Mouse (Mus musculus) kidney, embryonic 16.5 days (tissue): Measurements from ENCODE around the gene Efcab7. TPM values are rescaled to one million over a fixed set of nuclear protein-coding genes. Genes with fewer than 3 reads are reported as not detected.

Experiments
- ATAC-seq: fragments of 200-750 bp; cut with Nextera tagmentation; 2 replicates; pipeline ENCODE4 v1.8.0; 2017; ENCODE audit warnings: moderate TSS enrichment; ENCODE audit not compliant: low FRiP score, low TSS enrichment
- H3K27ac ChIP-seq: fragments of 300-500 bp; sonication (generic); 2 replicates; pipeline ENCODE4 v1.5.1; 2014; ENCODE audit warnings: low read length
- H3K27me3 ChIP-seq: fragments of 300-500 bp; sonication (generic); 2 replicates; pipeline ENCODE4 v1.6.1; 2014; ENCODE audit warnings: low read length, control low read depth, mixed read lengths; ENCODE audit not compliant: insufficient read depth
- H3K36me3 ChIP-seq: fragments of 300-500 bp; sonication (generic); 2 replicates; pipeline ENCODE4 v1.6.1; 2014; ENCODE audit warnings: low read length, control low read depth, mixed read lengths; ENCODE audit not compliant: insufficient read depth
- H3K4me1 ChIP-seq: fragments of 300-500 bp; sonication (generic); 2 replicates; pipeline ENCODE4 v1.6.1; 2014; ENCODE audit warnings: low read length, control low read depth, mixed read lengths; ENCODE audit not compliant: insufficient read depth
- H3K4me2 ChIP-seq: fragments of 300-500 bp; sonication (generic); replicated peaks from 2 replicates; pipeline ENCODE4 v1.6.1; 2014; ENCODE audit warnings: low read depth, low read length
- H3K4me3 ChIP-seq: fragments of 300-500 bp; sonication (generic); 2 replicates; pipeline ENCODE4 v1.5.1; 2014; ENCODE audit warnings: mild to moderate bottlenecking, low read length
- H3K9ac ChIP-seq: fragments of 300-500 bp; sonication (generic); replicated peaks from 2 replicates; pipeline ENCODE4 v1.6.1; 2014; ENCODE audit warnings: low read length
- H3K9me3 ChIP-seq: fragments of 300-500 bp; sonication (generic); 2 replicates; pipeline ENCODE4 v1.6.1; 2016; ENCODE audit warnings: low read length, control low read depth
- WGBS: fragments of 180-500 bp; shearing (Covaris S2); extraction: QIAGEN DNeasy Blood & Tissue Kit; methylation state at CpG from one replicate; pipeline ENCODE4 v1.1.7; 2014; 5-methylcytosine and 5-hydroxymethylcytosine counted together
- polyA plus RNA-seq: library from polyadenylated mRNA; unstranded; fragments of >200 nt; fragmentation: Nextera tagmentation; extraction: Ambion mirVana; gene quantifications from 2 replicates; pipeline ENCODE4 v1.2.1, GENCODE M21; 2015

Efcab7 gene
- 20.5 and 21.4 TPM in 2 replicates for polyA plus RNA-seq

- no peaks in the 10 kb centered on the region for H3K9me3 ChIP-seq
- H3K27ac ChIP-seq = peak within 1 kb of the TSS; percentile 85
- ATAC-seq = peak; percentile 93
- peak within 1 kb of the TSS; percentile 61 for H3K4me3 ChIP-seq
- peak within 1 kb of the TSS; percentile 74 for H3K4me2 ChIP-seq
- peaks cover 3% of the 10 kb centered on the region; the same call in 1 of the 2 replicates for H3K36me3 ChIP-seq
- H3K9ac ChIP-seq = peak within 1 kb of the TSS; percentile 78
- H3K27me3 ChIP-seq = no peaks in the 10 kb centered on the region
- peaks cover 11% of the 10 kb centered on the region for H3K4me1 ChIP-seq
- under 1% methylated on average over 48 of the region's 48 CpGs for WGBS
Observed at GRCm38 (mm10) chr4:99829094-99830073, at the start of gene Efcab7. Gene Efcab7, plus strand, starts transcription at chr4:99829198.

GRCm38 (mm10) chr4:99792365-99792764 is 36.6 kb upstream of the Efcab7 start:
- Histone ChIP-seq H3K4me1 (no peaks in the 10 kb centered on the region), H3K9ac (no peak overlapping the region), H3K36me3 (0 out of 2 replicates have a peak, but pooled peaks cover 3% of the 10 kb centered on the region), H3K27me3 (no peaks in the 10 kb centered on the region), H3K4me3 (no peak overlapping the region), H3K9me3 (no peaks in the 10 kb centered on the region), H3K27ac (no peak overlapping the region), H3K4me2 (no peak overlapping the region)
- 85% methylated on average over 6 of the region's 6 CpGs for WGBS
- ATAC-seq = no peak

DNA sequence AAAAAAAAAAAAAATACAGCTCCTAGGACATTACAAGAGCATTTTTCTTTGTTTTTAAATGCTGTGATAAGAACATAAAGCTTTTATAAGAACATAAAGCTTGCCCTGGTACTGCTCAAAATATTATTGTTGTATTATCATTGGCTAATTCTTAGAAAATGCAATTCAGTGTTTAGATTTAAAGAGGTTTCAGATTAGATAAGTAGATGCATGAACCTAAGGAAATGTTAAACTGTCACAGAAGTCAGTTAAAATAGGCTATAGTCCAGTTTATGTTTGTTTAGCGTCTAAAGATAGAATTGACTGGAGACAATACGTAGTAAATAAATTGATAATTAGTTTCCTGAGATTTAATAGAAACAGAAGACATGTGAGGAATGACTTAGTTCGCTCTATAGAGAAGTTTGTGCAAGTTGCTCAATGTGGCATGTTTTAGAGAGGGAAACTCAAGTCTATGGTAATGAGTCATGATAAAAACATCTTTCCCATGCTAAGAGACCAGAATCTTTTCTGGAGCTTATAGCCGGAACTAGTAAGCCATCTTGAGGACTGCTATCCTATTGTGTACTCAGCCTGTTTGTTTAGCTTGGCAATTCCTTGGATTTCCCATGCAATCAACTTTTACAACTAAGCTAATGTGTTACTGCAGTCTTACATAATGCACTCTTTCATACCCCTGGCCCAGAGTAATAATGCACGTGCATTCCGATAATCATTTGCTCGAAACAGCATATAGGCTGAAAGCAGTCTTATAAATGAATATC is 12.1 kb upstream of the Efcab7 start:
- Histone ChIP-seq H3K9ac (no peak overlapping the region), H3K4me3 (no peak overlapping the region), H3K4me2 (no peak overlapping the region), H3K36me3 (no peaks in the 10 kb centered on the region), H3K4me1 (no peaks in the 10 kb centered on the region), H3K27ac (no peak overlapping the region), H3K27me3 (no peaks in the 10 kb centered on the region), H3K9me3 (no peaks in the 10 kb centered on the region)
- 76% methylated on average over 7 of the region's 7 CpGs for WGBS
- ATAC-seq = no peak

DNA sequence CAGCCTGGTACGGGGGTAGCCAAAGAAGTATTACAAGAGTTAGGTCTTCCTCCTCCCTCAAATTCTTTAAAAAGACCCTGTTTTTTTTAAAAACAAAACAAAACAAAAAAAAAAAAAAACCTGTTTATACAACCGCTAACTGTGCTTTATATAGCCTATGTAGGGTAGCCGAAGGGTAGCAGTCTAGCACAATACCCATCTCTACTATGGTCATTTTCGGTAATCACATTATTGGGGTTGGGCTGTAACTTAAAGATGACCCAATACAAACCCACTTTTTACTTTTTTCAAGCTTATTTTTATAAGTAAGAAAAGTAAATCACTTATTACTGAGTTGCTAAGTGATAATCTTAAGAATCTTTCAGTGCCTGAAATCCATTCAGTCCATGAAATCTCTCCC is 661 bp upstream of the Efcab7 start:
- peak overlapping the region; percentile 61; the same call in 1 of the 2 replicates for H3K4me3 ChIP-seq
- no peaks in the 10 kb centered on the region for H3K9me3 ChIP-seq
- peak overlapping the region; percentile 74 for H3K4me2 ChIP-seq
- H3K27me3 ChIP-seq = no peaks in the 10 kb centered on the region
- H3K27ac ChIP-seq = no peak overlapping the region
- H3K36me3 ChIP-seq = peaks cover 3% of the 10 kb centered on the region; the same call in 1 of the 2 replicates
- WGBS = 50% methylated on average over 4 of the region's 4 CpGs
- no peak for ATAC-seq
- H3K4me1 ChIP-seq = peaks cover 11% of the 10 kb centered on the region
- H3K9ac ChIP-seq = no peak overlapping the region

GRCm38 (mm10) chr4:99828739-99829093 is 282 bp upstream of the Efcab7 start:
- Histone ChIP-seq H3K27ac (no peak overlapping the region), H3K4me2 (peak overlapping the region; percentile 74), H3K27me3 (no peaks in the 10 kb centered on the region), H3K36me3 (peaks cover 3% of the 10 kb centered on the region; the same call in 1 of the 2 replicates), H3K9me3 (no peaks in the 10 kb centered on the region), H3K9ac (peak overlapping the region; percentile 78), H3K4me1 (peaks cover 11% of the 10 kb centered on the region), H3K4me3 (peak overlapping the region; percentile 61)
- 0% methylated on average over 7 of the region's 7 CpGs for WGBS
- no peak for ATAC-seq

DNA sequence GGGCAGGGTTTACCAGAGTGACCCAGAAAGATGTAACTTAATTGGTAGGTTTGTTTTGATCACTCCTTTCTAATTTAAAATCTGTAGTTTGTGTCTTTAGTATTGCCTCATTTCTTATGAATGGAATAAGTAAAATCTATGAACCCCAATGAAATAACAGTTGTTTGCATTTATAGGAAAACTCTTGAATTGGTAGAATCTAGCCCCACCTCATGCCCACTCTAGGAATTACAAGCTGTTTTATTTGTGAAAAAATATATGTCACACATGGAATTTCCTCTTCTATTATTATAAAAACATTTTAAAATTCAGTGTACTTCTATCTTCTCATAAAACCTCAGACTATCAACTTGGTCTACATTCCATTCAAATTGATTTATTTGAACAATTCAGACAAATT is 52.9 kb downstream of the Efcab7 start:
- no peak for ATAC-seq
- no peak overlapping the region for H3K27ac ChIP-seq
- H3K27me3 ChIP-seq = no peaks in the 10 kb centered on the region
- H3K9me3 ChIP-seq = no peaks in the 10 kb centered on the region
- no peak overlapping the region for H3K9ac ChIP-seq
- no peaks in the 10 kb centered on the region for H3K4me1 ChIP-seq
- no peak overlapping the region for H3K4me3 ChIP-seq
- no peak overlapping the region for H3K4me2 ChIP-seq
- no peaks in the 10 kb centered on the region for H3K36me3 ChIP-seq

- no peak overlapping the region for H3K9ac ChIP-seq
- H3K27me3 ChIP-seq = no peaks in the 10 kb centered on the region
- H3K4me1 ChIP-seq = no peaks in the 10 kb centered on the region
- no peak overlapping the region for H3K4me2 ChIP-seq
- no peak for ATAC-seq
- H3K9me3 ChIP-seq = no peaks in the 10 kb centered on the region
- H3K4me3 ChIP-seq = no peak overlapping the region
- no peaks in the 10 kb centered on the region for H3K36me3 ChIP-seq
- H3K27ac ChIP-seq = no peak overlapping the region
Observed at GRCm38 (mm10) chr4:99882405-99882804, 53.4 kb downstream of the Efcab7 start.

DNA sequence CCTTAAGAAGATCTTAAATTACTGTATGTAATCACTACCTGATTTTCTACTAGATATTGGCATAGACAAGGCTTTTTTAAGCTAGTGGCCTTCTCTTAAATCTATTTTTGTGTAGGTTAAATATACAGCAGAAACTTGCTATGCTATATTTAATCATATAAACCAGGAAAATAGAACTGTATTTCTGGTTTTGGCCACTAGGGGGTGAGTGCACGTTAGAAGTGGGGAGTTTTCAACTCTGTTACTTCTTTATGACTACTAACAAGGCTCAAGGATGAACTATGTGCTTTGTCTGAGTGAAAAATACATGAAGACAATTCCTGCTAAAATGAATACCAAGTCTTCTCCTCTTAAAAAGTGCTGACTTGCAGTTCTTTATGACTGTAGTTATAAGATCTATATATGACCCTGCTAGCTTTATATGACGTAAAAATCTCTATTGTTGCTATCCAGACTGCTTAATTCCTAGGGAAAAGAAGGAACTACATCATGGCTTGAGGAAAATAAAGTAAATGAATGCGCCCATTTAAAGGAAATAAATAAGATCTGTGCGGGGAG is 85.0 kb downstream of the Efcab7 start:
- no peak for ATAC-seq
- Histone ChIP-seq H3K4me2 (no peak overlapping the region), H3K4me3 (no peak overlapping the region), H3K27ac (no peak overlapping the region), H3K27me3 (no peaks in the 10 kb centered on the region), H3K9ac (no peak overlapping the region), H3K36me3 (no peaks in the 10 kb centered on the region), H3K4me1 (no peaks in the 10 kb centered on the region), H3K9me3 (no peaks in the 10 kb centered on the region)
- WGBS = 70% methylated on average over 4 of the region's 4 CpGs

DNA sequence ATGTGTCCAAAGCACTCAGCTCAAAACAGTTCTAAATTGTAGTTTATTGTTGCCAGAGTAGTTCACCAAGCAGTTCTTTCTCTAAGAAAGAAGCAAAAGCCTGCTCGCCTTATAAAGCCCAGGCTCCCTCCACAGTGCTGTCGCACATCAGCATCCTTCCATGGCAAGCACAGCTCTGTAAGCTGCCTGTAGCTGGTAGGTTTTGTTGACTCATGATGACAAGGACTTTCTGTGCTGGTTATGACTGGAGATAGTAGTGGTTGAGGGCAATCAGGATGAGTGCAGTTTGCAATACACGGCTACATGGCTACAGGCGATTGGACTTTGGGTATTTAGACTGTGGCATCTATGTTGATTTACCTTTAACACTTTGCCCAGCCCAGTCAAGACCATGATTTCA is 97.4 kb downstream of the Efcab7 start:
- Histone ChIP-seq H3K9me3 (no peaks in the 10 kb centered on the region), H3K27ac (no peak overlapping the region), H3K4me1 (peaks cover 15% of the 10 kb centered on the region), H3K27me3 (no peaks in the 10 kb centered on the region), H3K36me3 (no peaks in the 10 kb centered on the region), H3K4me3 (no peak overlapping the region), H3K4me2 (no peak overlapping the region), H3K9ac (no peak overlapping the region)
- WGBS = 92% methylated on average over 4 of the region's 4 CpGs
- no peak for ATAC-seq
